Mouse (Mus musculus) brain, adult 2 months (tissue): ENCODE data around the gene Fpgs.

ENCODE experiments used
- DNase-seq: peaks from one replicate; pipeline ENCODE4 v3.0.0; 2011; ENCODE audit warnings: low read depth, low spot score

The Fpgs gene

DNA sequence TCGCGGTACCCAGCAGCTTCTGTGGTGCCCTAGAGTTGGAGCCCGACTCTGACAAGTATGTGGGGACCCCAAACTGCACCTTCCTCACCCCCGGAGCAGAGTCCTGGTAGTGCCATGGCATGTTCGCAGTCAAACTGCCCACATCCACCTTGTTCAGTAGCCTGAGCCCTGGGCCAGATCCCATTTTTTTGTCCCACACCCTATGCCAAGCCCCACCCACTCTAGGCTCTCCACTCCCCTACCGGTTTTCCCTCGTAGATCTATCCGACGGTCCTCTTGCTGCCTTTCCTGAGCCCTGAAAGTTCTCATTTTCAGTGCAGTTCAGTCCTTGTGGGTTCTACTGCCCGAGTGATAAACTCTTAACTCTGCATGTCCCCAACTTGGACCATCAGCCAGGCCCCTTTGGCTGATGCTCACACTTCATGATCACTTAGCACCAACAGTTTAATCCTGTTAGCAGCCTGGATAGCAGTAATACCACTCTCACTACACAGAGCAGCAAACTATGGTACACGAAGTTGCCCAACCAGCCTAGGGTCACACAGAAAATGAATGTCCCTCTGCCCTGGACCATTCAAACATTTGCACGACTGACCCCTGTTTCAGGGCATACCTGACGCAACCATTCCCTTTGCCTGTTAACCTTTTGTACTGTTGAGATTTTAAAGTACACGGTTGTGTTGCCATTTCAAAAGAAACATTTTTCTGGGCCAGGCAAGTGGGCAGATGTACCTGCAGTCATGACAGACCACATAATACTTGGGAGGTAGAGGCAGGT lies 2.8 kb downstream of the Fpgs start:
- DNase-seq = no peak

DNA sequence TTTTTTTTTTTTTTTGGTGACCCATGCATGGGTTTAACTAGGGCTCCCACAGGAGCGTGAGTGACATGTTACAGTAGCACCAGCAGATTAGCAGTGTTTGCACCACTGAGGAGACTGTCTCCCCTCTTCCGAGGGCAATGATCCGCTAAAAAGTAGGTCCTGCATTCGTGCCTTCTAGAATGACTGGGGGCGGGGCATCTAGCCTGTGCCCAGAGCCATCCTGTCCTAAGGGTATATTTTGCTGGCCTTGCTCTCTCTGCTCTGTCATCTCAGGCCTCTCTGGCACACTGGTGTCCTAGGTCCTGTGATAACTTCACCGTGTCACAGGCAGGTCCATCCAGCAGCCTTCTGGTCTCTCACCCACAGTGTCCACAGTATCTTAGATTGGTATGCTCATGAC lies 4.3 kb downstream of the Fpgs start:
- no peak for DNase-seq

DNA sequence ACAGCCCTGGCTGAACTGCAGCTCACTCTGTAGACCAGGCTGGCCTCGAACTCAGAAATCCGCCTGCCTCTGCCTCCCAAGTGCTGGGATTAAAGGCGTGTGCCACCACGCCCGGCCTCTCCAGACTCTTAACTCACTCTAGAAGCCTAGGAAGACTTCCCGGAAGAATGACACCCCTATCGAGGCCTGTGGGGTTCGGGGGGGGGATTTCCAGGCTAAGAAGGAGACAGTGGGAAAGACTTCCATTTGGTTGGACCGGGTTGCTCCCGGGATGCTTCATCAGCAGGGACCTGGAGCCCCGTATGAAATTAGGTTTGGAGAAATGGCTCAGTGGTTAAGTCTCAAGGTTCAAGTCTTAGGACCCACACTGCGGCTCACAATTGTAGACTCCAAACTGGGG lies 9.3 kb downstream of the Fpgs start:
- no peak for DNase-seq

DNA sequence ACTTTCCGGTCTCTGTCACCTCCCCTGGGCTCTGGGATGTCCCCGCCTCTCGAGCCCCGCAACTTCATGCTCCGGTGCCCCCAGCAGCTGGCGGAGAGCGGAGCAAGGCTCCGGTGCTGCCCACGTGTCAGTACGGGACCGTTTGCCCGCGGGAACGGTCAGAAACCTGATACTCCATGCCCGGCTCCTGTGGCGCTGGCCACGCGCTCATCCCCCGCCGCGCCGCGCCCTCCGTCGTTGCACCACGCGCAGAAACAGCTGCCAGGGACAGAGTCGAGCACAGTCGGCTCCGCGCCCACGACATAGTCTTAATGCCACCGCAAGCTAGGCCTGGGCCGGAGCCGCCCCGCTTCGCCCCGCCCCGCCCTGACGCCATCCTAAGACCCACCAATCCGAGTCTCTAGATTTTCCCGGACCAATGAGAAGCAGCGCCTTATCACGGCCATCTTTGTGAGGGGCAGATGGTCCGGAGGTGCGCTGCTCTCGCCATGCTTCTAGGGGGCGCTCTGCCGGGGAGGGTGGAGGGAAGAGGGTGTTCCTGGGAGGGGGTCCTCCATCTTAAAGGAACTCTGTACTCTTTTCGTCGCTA lies 10.0 kb downstream of the Fpgs start:
- DNase-seq = peak; percentile 99

DNA sequence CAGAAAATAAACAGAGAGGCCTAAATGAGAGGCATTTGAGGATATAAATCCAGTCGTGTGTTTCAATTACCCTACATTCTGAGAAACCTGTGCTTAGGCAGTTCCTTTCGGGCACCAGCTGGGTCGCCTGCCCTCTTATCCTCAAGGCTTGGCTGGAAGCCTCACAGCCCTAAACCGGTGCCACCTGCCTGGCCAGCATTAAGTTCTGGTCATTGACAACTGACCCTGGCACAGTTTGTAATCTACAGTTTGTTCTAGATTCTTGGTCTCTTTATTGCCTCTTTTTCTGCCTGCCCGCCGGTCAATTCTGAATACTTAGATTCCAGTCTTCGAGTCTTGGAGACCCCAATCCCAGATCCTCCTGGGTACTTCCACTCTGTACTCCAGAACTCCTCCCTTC lies 10.7 kb downstream of the Fpgs start:
- DNase-seq = no peak

DNA sequence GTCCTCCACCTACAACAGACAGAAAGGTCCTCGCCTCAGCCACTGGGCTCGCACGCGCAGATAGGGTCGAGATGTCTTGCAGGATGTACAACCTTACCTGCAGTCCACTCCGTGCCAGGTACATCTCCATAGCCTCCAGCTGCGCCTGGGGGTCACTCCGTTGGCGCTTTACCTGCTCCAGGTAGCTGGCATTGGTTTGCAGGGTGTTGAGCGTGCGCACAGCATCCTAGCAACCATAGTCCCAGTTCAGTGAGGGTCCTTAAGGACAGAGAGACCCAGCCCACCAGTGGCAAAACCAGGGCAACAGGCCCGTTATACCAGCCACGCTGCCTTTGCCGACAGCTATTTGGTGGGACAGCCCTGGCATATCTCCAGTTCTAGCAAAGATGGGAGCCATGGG lies 11.4 kb downstream of the Fpgs start:
- DNase-seq = no peak

DNA sequence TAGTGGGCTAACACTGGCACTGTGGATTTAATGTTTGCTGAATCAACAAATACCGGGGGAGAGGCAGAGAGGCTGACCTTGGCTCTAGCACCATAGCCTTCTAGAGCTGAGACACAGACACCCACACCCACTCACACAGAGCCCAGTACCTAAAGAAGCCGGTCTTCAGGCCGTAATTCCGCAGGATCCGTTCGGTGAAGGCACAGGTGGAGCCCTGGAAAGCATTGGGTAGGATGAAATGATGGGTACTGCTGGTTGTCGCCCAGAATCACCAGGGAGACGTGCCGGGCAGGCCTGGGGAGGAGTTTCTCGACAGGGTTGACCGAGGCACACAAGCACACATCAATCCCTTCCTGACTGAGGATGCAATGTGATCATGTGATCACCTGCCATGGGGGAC lies 12.9 kb downstream of the Fpgs start:
- DNase-seq = no peak

DNA sequence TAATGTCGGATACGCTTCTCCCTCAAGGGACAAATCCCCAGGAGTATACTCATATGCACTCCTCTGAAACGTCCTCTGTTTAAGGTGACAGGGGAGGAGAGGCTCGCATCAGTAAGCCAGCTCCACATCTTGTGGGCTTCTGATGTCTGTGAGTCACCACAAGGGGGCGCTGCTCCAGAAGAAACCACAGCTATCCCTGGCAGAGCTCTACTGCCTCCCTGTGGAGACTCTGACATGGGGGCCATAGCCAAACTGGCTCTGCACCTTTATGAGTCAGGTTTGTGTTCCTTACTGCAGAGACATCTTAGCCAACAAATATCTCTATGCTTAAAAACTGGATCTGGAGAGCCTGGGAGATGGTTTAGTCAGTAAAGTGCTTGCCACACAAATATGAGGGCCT lies 14.5 kb downstream of the Fpgs start:
- DNase-seq = peak; percentile 97

DNA sequence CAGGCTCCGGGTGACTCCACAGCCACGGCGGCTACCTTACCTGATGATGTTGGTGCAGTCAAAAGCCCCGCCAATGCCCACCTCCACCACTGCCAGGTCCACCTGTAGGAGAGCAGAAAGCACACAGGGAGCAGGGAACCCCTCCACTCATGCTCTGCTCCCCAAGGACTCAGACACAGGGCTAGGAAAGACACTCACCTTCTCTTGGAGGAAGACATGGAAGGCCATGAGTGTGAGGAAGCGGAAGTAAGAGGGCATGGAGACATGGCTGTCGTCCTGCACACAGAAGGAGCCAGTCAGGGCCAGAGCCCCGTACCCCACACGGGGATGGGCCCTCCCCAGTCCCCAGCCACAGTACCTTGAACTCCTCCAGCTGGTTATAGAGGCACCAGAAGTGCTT lies 16.4 kb downstream of the Fpgs start:
- no peak for DNase-seq

DNA sequence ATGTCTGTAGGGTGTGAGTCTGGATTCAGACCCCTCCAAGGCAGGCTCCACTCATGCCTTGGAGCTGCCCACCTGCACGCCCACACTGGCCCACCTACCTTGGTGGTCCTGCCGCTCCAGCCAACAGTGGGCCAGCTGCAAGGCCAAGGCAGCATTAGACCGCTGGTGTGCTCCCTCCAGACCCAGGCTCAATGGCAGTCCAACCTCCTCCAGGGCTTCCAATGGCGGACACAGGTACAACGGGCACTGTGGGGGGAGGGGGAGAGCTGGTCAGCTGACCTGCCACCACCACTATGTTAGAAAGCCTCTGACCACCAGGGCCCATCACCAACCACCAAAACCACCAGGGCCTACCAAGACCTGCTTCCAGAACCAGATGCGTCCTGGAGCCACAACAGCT lies 17.3 kb downstream of the Fpgs start:
- no peak for DNase-seq

DNA sequence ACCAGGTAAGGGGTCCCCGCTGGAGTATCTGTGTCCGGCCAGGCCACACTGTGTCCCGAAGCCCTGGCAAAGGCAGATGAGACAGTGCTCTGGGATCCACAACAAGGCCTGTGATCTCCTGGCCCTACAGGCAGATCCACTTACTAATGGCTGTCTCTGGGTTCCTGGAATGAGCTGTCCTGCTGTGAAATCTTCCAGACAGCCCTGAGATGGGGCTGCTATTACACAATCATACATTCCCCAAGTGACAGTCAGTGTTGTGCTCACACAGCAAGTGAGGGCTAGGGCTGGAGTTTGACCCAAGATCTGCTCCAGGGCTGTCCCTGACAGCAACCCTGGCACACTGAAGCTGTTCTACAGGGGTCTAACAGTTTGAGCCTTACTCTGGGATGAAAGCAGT lies 18.1 kb downstream of the Fpgs start:
- DNase-seq = no peak

DNA sequence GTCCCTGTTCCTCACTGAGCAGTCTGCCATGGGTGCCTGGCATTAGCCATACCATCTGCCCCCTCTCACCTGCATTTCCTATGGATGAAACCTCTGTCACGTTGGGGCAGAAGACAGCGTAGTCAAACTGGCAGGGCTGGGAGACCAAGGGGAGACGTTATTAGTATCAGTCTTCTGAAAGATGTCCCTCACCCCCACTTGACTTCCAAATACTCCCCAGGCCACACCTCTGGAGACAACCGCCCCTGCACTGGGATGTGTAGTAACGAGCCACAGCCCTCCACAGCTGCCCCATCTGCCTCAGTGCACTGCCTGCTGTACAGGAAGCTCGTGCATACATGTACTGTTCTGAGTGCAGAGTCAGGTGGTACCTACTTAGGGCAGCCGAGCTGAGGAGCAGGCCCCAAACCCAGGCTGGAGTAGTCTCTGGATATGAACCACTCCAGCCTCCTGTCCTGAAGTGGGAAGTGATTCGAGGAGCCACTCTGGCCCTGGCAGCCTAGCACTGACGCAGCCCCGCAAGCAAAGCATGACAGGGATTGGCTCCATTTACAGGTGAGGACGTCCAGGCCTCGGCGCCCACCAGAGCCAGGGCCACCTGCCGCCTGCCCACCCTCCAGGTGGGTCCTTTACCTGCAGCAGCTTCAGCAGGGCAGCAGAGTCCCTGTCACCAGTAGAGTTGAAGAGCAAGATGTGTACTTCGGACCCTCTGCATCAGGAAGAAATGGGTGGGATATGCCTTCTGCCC lies 19.1 kb downstream of the Fpgs start:
- no peak for DNase-seq

DNA sequence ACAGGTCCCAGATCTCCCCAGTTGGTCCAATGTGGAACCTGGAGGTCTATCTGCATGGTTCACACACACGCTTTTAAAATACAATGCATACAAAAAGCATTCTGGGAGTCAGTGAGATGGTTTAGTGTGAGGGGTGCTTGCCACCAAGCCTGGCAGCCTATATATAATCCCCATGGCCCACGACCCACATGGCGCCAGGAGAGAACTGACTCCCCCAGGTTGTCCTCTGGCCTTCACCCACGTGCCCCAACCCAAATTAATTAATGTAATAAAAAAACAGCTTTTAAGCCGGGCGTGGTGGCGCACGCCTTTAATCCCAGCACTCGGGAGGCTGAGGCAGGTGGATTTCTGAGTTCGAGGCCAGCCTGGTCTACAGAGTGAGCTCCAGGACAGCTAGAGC lies 20.2 kb downstream of the Fpgs start:
- no peak for DNase-seq

DNA sequence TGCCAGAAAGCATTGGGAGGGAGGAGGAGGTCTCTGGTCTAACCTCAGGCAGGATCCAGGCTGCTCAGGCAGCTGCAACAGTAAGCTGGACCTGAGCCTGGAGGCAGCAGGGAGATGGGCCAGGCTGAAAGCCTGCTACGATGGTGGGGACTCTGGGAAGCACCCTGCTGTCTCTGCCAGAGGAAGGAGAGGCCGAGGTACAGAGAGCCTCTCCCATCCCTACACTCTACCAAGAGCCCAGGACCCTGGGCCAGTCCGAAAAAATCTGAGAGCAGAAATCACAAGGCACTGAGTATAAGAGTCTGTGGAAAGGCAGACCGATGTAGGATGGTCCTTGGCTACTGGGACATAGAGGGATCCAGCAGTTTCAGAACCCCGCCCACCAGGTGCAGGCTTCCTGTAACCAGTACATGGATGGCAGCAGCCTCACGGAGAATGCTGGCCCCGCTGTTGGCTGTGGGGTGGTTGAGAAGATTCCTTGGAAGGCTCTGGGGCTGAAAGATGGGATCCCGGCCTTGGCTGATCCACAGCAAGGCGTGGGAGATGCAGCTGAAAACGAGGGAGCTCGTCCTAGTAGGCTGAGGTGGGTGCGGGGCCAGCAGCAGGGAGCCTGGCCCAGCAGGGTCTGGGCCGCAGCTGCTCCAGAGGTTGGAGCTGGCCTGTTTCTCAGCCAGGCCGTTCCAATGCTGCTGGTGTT lies 21.1 kb downstream of the Fpgs start:
- DNase-seq = peak; percentile 19

DNA sequence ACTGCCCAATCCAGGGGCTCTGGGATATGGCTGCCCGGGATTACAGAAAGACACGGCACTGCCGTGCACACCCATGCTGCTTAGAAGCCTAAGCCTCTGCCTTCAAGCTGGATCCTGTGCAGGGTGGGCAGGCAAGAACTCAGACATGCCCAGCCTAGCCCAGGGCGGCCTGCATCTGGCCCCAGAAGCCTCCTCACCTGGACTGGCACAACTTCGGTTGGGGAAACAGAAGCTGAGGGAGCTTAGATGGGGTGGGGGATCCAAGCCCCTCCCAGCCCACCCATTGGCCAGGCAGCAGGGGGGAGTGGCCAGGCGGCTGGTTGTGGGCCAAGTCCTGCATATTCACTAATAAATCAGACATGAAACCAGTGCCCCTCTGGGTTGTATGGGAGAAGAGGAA lies 22.2 kb downstream of the Fpgs start:
- no peak for DNase-seq

DNA sequence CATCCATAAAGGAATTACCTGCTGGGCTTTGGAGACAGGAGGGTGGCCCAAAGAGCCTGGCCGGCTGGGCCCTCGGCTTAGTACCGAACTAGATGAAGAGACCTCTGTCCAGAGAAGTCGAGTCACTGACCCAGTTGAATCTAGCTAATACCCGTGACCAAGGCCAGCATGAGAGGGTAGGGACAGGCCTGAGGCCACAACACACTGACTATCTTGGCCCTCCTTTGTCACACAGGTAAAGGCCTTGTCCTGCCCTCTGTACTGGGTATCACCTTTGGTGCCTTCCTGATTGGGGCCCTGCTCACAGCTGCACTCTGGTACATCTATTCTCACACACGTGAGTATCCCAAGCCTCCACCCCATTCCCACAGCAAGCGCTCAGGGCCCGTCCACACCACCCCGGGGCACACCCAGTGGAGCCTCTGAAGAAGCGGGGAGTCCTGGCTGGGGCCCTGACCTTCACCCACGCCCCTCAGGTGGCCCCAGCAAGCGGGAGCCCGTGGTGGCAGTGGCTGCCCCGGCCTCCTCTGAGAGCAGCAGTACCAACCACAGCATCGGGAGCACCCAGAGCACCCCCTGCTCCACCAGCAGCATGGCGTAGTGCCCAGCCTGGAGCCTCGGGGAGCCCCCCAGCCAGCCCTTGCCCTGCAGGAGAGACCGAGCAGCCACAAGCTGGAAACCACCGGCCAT lies 22.8 kb downstream of the Fpgs start:
- DNase-seq = no peak

DNA sequence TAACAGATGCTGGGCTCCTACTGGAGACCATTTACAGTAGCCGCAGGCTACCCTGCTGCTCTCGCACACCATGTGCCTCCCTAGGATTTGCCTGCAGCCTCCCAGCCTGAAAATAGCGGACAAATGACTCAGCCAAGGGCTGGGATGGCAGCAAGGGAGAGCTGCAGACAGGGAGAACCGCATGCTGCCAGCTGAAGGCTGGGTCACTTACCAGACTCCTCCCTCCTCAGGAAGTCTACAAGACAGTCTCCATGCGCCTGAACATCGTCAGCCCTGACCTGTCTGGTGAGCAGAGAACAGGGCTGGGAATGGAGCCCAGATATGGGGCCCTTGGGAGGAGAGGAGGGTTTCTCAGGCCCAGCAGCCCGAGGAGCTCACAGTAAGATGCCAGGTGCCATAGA lies 23.9 kb downstream of the Fpgs start:
- peak; percentile 90 for DNase-seq

DNA sequence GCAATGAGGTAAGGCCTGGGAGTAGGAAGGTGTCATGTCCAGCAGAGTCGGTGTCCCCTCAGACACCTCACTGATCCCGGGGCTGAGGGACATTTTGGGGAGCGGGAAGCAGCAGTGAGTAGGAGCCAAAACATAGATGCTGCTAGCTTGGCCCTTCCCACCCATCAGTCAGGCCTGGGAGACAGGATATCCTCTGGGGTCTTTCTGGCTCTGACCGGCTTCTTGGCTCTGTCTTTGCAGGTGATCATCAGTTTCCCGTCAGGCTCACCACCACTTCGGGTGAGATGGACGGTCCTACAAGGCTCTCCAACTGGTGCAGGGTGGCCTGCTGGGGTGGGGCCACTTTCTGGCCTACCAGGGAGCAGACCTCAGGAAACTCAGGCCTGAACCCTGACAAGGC lies 26.3 kb downstream of the Fpgs start:
- no peak for DNase-seq

DNA sequence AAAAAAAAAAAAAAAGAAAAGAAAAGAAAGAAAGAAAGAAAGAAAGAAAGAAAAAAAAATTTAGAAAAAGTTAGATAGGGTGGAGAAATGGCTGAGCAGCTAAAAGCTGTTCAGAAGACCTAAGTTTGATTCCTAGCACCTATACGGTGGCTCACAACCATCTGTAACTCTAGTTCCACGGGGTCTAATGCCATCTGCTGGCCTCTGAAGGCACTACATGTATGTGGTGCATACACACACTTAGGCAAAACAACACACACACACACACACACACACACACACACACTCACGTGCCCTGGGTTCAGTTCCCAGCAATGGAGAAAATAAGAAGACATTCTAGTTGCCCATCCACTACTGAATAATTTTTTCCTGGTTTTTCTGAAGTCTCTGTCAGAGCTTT lies 27.1 kb downstream of the Fpgs start:
- no peak for DNase-seq

DNA sequence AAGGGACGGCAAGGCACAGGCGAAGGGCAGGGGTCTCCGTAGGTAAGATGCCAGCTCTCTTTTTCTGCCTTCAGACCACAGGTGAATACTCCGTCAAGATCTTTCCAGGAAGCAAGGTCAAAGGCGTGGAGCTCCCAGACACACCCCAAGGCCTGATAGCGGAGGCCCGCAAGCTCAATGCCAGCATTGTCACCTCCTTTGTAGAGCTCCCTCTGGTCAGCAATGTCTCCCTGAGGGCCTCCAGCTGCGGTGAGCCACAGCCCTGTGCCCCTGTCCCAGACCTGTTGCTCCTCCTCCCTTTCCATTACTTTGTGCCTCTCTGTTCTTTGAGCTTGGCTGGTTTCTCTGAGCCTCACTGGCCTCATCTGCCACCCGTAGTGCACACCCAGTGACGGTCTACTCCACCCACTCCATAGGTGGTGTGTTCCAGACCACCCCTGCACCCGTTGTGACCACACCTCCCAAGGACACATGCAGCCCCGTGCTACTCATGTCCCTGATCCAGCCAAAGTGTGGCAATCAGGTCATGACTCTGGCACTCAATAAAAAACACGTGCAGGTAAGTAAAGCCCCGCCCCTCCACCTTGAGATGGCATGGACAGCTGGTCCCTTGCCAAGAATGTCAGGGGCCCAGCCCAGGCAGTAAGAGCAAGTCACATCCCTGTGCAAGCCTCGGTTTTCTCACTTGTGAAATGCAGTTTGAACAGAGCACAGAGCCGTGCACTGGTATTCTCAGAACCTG lies 30.6 kb downstream of the Fpgs start:
- DNase-seq = no peak
